Mouse (Mus musculus): Measurements from ENCODE around the gene Tomm70a. TPM values are rescaled to one million over a fixed set of nuclear protein-coding genes. Genes with fewer than 3 reads are reported as not detected.

The Tomm70a gene
- polyA plus RNA-seq, 1 experiment from 2014 or later, result 48.3 TPM

DNA sequence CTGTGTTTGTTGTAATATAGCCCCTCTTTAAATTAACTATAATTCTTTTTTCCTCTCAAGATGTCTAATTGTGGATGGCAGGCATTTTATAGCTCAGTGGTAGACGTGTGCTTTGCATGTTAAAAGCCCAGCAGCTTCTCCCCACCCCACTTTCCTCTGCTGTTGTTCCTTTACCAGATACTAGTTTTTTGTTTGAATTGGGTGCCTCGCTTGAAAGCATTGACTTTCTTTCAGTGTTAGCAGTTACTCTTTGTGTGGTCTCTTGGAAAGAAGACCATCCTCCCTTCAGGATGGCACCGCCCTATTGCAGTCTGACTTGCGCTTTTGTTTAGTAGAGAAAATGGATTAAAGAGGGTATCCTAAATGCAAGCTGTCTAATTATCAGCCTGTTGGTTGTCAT, 10.0 kb downstream of the Tomm70a start:
- Histone ChIP-seq H3K36me3 (ENCODE audit: control insufficient read depth, insufficient read depth, low read length) (0 out of 2 replicates have a peak, but pooled peaks cover 4% of the 10 kb centered on the region), H3K4me2 (no peak overlapping the region), H3K9ac (ENCODE audit: low read depth, low read length) (no peak overlapping the region), H3K27ac (ENCODE audit: low read depth, low read length) (no peak overlapping the region), H3K4me3 (ENCODE audit: low read depth, low read length) (no peak overlapping the region), H3K9me3 (replicated peaks; ENCODE audit: control insufficient read depth, low read length) (no peaks in the 10 kb centered on the region), H3K27me3 (ENCODE audit: control insufficient read depth, insufficient read depth, low read length) (no peaks in the 10 kb centered on the region), H3K4me1 (ENCODE audit: control insufficient read depth, insufficient read depth, low read length) (peaks cover 2% of the 10 kb centered on the region; the same call in 1 of the 2 replicates)
- ATAC-seq (replicated peaks; ENCODE audit: insufficient number of reproducible peaks, low FRiP score, low TSS enrichment), result no peak
- WGBS (ENCODE audit: insufficient replicate concordance), result 81% methylated on average over 4 of the region's 4 CpGs

DNA sequence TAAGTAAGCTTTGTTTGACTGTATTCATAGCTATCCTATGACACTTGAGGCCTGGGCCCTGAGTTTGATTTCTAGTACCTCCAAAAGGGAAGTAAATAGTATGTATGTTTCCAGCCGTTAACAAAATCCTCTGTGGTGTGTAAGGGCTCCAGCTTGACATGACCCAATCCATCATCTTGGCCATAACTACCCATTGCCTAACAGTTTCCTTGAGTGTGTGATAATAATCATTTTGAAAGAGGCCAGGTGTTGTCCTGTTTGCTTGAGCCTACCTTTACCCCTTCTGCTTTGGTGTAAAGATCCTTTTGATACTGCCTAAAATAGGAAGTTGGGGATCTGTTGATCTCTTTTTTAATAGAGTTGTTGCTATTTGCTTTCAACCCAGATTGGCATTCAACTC, 10.8 kb downstream of the Tomm70a start:
- 78% methylated on average over 1 of the region's 1 CpGs for WGBS (ENCODE audit: insufficient replicate concordance)
- Histone ChIP-seq H3K27me3 (ENCODE audit: control insufficient read depth, insufficient read depth, low read length) (no peaks in the 10 kb centered on the region), H3K27ac (ENCODE audit: low read depth, low read length) (no peak overlapping the region), H3K4me1 (ENCODE audit: control insufficient read depth, insufficient read depth, low read length) (peaks cover 2% of the 10 kb centered on the region; the same call in 1 of the 2 replicates), H3K9ac (ENCODE audit: low read depth, low read length) (no peak overlapping the region), H3K36me3 (ENCODE audit: control insufficient read depth, insufficient read depth, low read length) (0 out of 2 replicates have a peak, but pooled peaks cover 4% of the 10 kb centered on the region), H3K4me2 (no peak overlapping the region), H3K4me3 (ENCODE audit: low read depth, low read length) (no peak overlapping the region), H3K9me3 (replicated peaks; ENCODE audit: control insufficient read depth, low read length) (no peaks in the 10 kb centered on the region)
- ATAC-seq (replicated peaks; ENCODE audit: insufficient number of reproducible peaks, low FRiP score, low TSS enrichment), result no peak

DNA sequence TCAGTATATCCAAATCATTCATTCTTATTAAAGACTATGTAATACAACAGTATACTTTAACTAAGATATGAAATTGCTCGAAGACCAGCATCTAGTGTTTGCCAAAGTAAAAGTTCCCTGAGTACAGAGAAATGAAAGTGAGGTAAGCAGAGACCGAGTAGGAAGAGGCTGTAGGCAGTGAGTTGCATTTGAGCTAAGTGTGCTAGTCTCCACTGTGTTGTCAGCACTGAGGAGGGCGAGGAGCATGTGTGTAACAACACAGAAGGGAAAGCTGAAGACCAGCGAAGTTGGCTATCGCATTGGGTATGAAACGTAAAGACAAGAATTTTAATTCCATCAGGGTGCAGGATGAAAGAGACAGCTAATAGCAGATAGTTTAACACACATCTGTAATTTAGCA, 12.1 kb downstream of the Tomm70a start:
- no peak overlapping the region for H3K9ac ChIP-seq (ENCODE audit: low read depth, low read length)
- no peak overlapping the region for H3K4me2 ChIP-seq
- H3K27me3 ChIP-seq (ENCODE audit: control insufficient read depth, insufficient read depth, low read length), result no peaks in the 10 kb centered on the region
- no peaks in the 10 kb centered on the region for H3K4me1 ChIP-seq (ENCODE audit: control insufficient read depth, insufficient read depth, low read length)
- no peak for ATAC-seq (replicated peaks; ENCODE audit: insufficient number of reproducible peaks, low FRiP score, low TSS enrichment)
- H3K27ac ChIP-seq (ENCODE audit: low read depth, low read length), result no peak overlapping the region
- H3K36me3 ChIP-seq (ENCODE audit: control insufficient read depth, insufficient read depth, low read length), result 0 out of 2 replicates have a peak, but pooled peaks cover 4% of the 10 kb centered on the region
- H3K9me3 ChIP-seq (replicated peaks; ENCODE audit: control insufficient read depth, low read length), result no peaks in the 10 kb centered on the region
- 93% methylated on average over 6 of the region's 6 CpGs for WGBS (ENCODE audit: insufficient replicate concordance)
- H3K4me3 ChIP-seq (ENCODE audit: low read depth, low read length), result no peak overlapping the region

DNA sequence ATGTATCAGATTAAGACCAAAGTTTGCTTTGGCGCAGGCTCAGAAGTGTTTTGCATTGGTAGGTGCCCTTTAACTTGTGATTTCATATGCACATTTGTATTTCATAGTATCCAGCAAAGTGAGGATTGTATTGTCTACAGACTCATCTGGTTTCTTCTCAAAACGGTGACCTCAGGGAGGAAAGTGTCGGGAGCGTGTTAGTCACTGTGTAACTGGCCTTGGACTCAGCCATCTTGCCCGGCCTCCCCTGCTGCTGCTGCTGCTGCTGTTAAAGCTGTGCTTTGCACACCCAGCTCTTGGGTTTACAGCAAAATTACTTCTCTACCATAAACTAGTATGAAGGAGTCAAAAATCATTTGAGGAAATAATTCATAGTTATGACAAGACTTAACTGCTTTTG, 23.2 kb downstream of the Tomm70a start:
- Histone ChIP-seq H3K36me3 (ENCODE audit: control insufficient read depth, insufficient read depth, low read length) (peaks cover 11% of the 10 kb centered on the region; the same call in 1 of the 2 replicates), H3K27ac (ENCODE audit: low read depth, low read length) (no peak overlapping the region), H3K27me3 (ENCODE audit: control insufficient read depth, insufficient read depth, low read length) (no peaks in the 10 kb centered on the region), H3K9ac (ENCODE audit: low read depth, low read length) (no peak overlapping the region), H3K4me1 (ENCODE audit: control insufficient read depth, insufficient read depth, low read length) (no peaks in the 10 kb centered on the region), H3K4me2 (no peak overlapping the region), H3K4me3 (ENCODE audit: low read depth, low read length) (no peak overlapping the region), H3K9me3 (replicated peaks; ENCODE audit: control insufficient read depth, low read length) (no peaks in the 10 kb centered on the region)
- ATAC-seq (replicated peaks; ENCODE audit: insufficient number of reproducible peaks, low FRiP score, low TSS enrichment), result no peak
- 93% methylated on average over 5 of the region's 5 CpGs for WGBS (ENCODE audit: insufficient replicate concordance)

DNA sequence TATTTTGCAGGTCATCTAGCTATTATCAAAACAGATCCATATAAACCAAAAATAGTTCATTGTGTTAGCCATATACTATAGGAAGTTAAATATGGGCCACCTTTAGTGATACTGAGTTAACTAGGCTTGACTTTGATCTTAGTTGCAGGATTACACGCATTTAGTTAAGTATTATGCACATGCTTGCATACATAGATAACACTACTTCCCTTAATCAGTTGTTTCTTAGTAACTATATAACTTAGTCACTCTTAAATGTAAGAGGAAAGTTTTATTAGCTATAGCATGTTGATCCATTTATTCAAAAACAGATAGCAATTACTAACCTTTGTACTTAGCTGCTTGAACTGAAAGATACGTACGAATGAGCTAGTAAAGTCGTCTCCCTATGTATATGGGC, 29.9 kb downstream of the Tomm70a start:
- H3K27me3 ChIP-seq (ENCODE audit: control insufficient read depth, insufficient read depth, low read length), result no peaks in the 10 kb centered on the region
- no peak overlapping the region for H3K4me2 ChIP-seq
- no peaks in the 10 kb centered on the region for H3K9me3 ChIP-seq (replicated peaks; ENCODE audit: control insufficient read depth, low read length)
- no peak overlapping the region for H3K9ac ChIP-seq (ENCODE audit: low read depth, low read length)
- no peak for ATAC-seq (replicated peaks; ENCODE audit: insufficient number of reproducible peaks, low FRiP score, low TSS enrichment)
- no peaks in the 10 kb centered on the region for H3K4me1 ChIP-seq (ENCODE audit: control insufficient read depth, insufficient read depth, low read length)
- 97% methylated on average over 4 of the region's 4 CpGs for WGBS (ENCODE audit: insufficient replicate concordance)
- no peak overlapping the region for H3K4me3 ChIP-seq (ENCODE audit: low read depth, low read length)
- peaks cover 23% of the 10 kb centered on the region for H3K36me3 ChIP-seq (ENCODE audit: control insufficient read depth, insufficient read depth, low read length)
- no peak overlapping the region for H3K27ac ChIP-seq (ENCODE audit: low read depth, low read length)

DNA sequence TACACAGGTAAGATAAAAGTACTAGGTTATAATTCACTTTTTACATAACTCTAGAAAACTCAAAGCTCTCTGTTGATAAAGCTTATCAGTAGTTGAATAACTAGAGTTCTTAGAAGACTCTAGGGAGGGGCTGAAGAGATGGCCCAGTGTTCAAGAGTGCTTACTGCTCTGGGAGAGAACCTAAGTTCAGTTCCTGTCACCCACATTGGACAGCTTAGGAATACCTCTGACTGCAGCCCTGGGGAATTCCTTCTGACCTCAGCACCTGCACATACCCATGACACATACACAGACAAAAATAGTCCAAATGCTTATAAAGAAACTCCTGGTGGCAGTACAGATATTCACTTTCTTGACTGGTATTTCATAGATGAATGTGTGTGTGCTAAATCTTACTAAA, 34.4 kb downstream of the Tomm70a start:
- no peaks in the 10 kb centered on the region for H3K9me3 ChIP-seq (replicated peaks; ENCODE audit: control insufficient read depth, low read length)
- no peak overlapping the region for H3K4me3 ChIP-seq (ENCODE audit: low read depth, low read length)
- H3K36me3 ChIP-seq (ENCODE audit: control insufficient read depth, insufficient read depth, low read length), result peaks cover 23% of the 10 kb centered on the region
- H3K4me2 ChIP-seq, result no peak overlapping the region
- no peaks in the 10 kb centered on the region for H3K4me1 ChIP-seq (ENCODE audit: control insufficient read depth, insufficient read depth, low read length)
- H3K27me3 ChIP-seq (ENCODE audit: control insufficient read depth, insufficient read depth, low read length), result no peaks in the 10 kb centered on the region
- no peak overlapping the region for H3K9ac ChIP-seq (ENCODE audit: low read depth, low read length)
- ATAC-seq (replicated peaks; ENCODE audit: insufficient number of reproducible peaks, low FRiP score, low TSS enrichment), result no peak
- H3K27ac ChIP-seq (ENCODE audit: low read depth, low read length), result no peak overlapping the region

DNA sequence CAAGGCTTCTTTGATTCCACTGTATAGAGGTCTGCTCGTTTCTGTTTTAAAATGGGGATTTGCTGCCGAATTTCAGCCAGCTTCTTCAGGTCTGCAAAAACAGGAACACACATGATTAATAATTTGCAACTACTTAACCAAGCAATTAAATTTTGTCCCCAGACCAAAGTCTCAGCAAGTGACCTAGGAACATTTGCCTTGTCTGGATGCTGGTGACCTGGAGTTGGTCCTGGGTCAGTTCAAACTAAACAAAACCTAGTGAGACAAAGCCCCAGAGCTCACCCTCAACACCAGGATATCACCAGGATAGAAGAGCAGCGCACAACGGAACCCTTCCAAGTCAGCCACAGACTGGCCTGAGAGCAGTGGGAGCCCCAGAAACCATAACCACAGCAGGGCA, 35.6 kb downstream of the Tomm70a start:
- Histone ChIP-seq H3K4me1 (ENCODE audit: control insufficient read depth, insufficient read depth, low read length) (no peaks in the 10 kb centered on the region), H3K27ac (ENCODE audit: low read depth, low read length) (no peak overlapping the region), H3K4me2 (no peak overlapping the region), H3K4me3 (ENCODE audit: low read depth, low read length) (no peak overlapping the region), H3K27me3 (ENCODE audit: control insufficient read depth, insufficient read depth, low read length) (no peaks in the 10 kb centered on the region), H3K9ac (ENCODE audit: low read depth, low read length) (no peak overlapping the region), H3K9me3 (replicated peaks; ENCODE audit: control insufficient read depth, low read length) (no peaks in the 10 kb centered on the region), H3K36me3 (ENCODE audit: control insufficient read depth, insufficient read depth, low read length) (peaks cover 21% of the 10 kb centered on the region)
- 90% methylated on average over 4 of the region's 4 CpGs for WGBS (ENCODE audit: insufficient replicate concordance)
- no peak for ATAC-seq (replicated peaks; ENCODE audit: insufficient number of reproducible peaks, low FRiP score, low TSS enrichment)

DNA sequence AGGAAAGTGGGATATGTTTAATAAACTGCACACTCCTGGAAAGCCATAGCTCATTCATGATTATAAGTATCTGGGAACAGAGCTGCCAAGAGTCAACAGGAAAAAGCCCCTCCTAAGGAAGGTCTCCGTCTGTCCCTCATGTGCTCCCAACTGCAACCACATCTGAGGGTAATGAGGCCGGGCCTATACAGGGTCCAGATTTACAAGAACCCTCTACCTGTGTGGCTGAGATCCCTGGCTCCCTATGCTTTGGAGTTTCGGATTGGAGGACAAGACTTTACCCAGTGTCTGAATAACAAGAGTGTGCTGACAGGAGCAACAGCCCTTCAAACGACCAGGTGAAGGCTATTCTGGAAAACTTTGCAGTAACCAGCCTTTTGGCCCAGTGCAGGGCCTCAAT, 36.2 kb downstream of the Tomm70a start:
- no peak overlapping the region for H3K4me2 ChIP-seq
- H3K27me3 ChIP-seq (ENCODE audit: control insufficient read depth, insufficient read depth, low read length), result no peaks in the 10 kb centered on the region
- no peaks in the 10 kb centered on the region for H3K9me3 ChIP-seq (replicated peaks; ENCODE audit: control insufficient read depth, low read length)
- no peak for ATAC-seq (replicated peaks; ENCODE audit: insufficient number of reproducible peaks, low FRiP score, low TSS enrichment)
- H3K4me1 ChIP-seq (ENCODE audit: control insufficient read depth, insufficient read depth, low read length), result no peaks in the 10 kb centered on the region
- no peak overlapping the region for H3K9ac ChIP-seq (ENCODE audit: low read depth, low read length)
- no peak overlapping the region for H3K4me3 ChIP-seq (ENCODE audit: low read depth, low read length)
- WGBS (ENCODE audit: insufficient replicate concordance), result 70% methylated on average over 4 of the region's 4 CpGs
- H3K36me3 ChIP-seq (ENCODE audit: control insufficient read depth, insufficient read depth, low read length), result peaks cover 19% of the 10 kb centered on the region
- no peak overlapping the region for H3K27ac ChIP-seq (ENCODE audit: low read depth, low read length)

DNA sequence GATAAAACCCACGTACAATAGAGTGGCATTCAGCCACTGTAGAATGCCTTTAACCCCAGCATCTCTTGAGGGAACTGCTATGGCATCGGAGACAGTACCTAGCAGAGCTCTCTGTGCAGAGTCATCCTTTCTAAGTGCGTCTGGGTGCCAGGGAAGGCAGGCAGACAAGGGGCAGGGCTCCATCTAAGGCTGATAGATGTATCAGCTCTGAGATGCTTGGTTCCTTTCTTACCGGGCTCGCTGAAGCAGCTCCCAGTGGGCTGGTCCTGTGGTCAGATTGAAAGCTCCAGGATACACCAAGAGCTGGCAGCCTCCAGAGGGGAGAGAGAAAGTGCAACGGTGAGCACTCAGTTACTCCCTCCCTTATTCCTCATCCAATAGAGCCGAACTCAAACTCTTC, 38.3 kb downstream of the Tomm70a start:
- Histone ChIP-seq H3K4me2 (no peak overlapping the region), H3K27me3 (ENCODE audit: control insufficient read depth, insufficient read depth, low read length) (no peaks in the 10 kb centered on the region), H3K4me1 (ENCODE audit: control insufficient read depth, insufficient read depth, low read length) (no peaks in the 10 kb centered on the region), H3K36me3 (ENCODE audit: control insufficient read depth, insufficient read depth, low read length) (peaks cover 15% of the 10 kb centered on the region), H3K9me3 (replicated peaks; ENCODE audit: control insufficient read depth, low read length) (no peaks in the 10 kb centered on the region), H3K27ac (ENCODE audit: low read depth, low read length) (no peak overlapping the region), H3K9ac (ENCODE audit: low read depth, low read length) (no peak overlapping the region), H3K4me3 (ENCODE audit: low read depth, low read length) (no peak overlapping the region)
- ATAC-seq (replicated peaks; ENCODE audit: insufficient number of reproducible peaks, low FRiP score, low TSS enrichment), result no peak
- WGBS (ENCODE audit: insufficient replicate concordance), result 63% methylated on average over 7 of the region's 7 CpGs
